9 mouse cellular contexts compared by ENCODE assay signal in the genomic region with DNA sequence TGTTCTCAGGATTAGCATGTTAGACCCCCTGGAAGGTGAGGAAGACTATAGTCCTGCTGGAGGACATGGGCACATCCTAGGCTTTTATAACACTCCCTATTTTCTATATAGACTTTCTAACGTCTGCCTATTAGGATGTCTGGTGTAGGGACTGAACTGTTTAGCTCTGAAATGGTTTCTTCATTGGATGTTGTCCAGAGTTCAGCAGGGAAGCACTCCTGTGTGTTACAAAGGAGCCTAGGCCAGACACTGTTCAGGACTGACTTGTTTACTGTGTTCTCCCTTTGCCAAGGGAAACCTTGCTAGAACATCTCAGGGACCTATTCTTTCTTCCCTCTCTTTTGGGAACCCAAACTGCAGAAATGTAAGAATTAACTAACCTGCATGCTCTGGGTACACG.
DNase-seq lines count a peak whose midpoint lies in the region; ATAC-seq and TF ChIP-seq lines count a peak whose summit lies in the region.
"Had no signal": no experiment of that assay in that cellular context is flagged by ENCODE, and none has a peak within 500 bp of the region (broad histone marks: within the 10 kb centered on the region; RNA-seq: fewer than 3 reads in every experiment).

No protein-coding gene starts in this region.

- no peak for TF ChIP-seq EP300 in heart, postnatal 0 days (IDR thresholded peaks at IDR 0.05; ENCODE audit: low read depth)

- H3K27ac ChIP-seq in heart, postnatal 0 days (ENCODE audit: low read depth) = no peak overlapping the region
- no peak overlapping the region for H3K27ac ChIP-seq in embryonic facial prominence, embryonic 12.5 days
- no peak overlapping the region for H3K27ac ChIP-seq in hindbrain, embryonic 11.5 days (ENCODE audit: low read depth, low read length)
- no peak overlapping the region for H3K27ac ChIP-seq in midbrain, embryonic 12.5 days (replicated peaks)

- no peaks in the 10 kb centered on the region for H3K27me3 ChIP-seq in heart, postnatal 0 days (ENCODE audit: control insufficient read depth, insufficient read depth, low read length)
- no peaks in the 10 kb centered on the region for H3K27me3 ChIP-seq in embryonic facial prominence, embryonic 12.5 days
- H3K27me3 ChIP-seq in hindbrain, embryonic 11.5 days (ENCODE audit: control insufficient read depth, insufficient read depth, low read length) = no peaks in the 10 kb centered on the region
- H3K27me3 ChIP-seq in midbrain, embryonic 12.5 days = peaks cover 13% of the 10 kb centered on the region

- peak overlapping the region; percentile 22; the same call in 1 of the 2 replicates for H3K9ac ChIP-seq in heart, postnatal 0 days (replicated peaks; ENCODE audit: low read depth, low read length)
- peak overlapping the region; percentile 49; the same call in 1 of the 2 replicates for H3K9ac ChIP-seq in embryonic facial prominence, embryonic 12.5 days
- H3K9ac ChIP-seq in hindbrain, embryonic 11.5 days (ENCODE audit: low read depth, low read length) = peak overlapping the region; percentile 49; the same call in 1 of the 2 replicates
- H3K9ac ChIP-seq in midbrain, embryonic 12.5 days (replicated peaks) = peak overlapping the region; percentile 61

- no peak for DNase-seq in heart, postnatal 0 days (ENCODE audit: low spot score)
- no peak for DNase-seq in heart, adult 11 months
- DNase-seq in hindbrain, embryonic 11.5 days (ENCODE audit: low spot score) = no peak
- no peak for DNase-seq in urinary bladder, postnatal 36 days (ENCODE audit: low spot score in 2 of 2)
- no peak for DNase-seq in ovary, postnatal 14 days (ENCODE audit: low spot score)
- DNase-seq in urinary bladder, postnatal 10 days (ENCODE audit: low spot score) = no peak

- H3K9me3 ChIP-seq in heart, postnatal 0 days (replicated peaks; ENCODE audit: control insufficient read depth, low read length) = no peaks in the 10 kb centered on the region
- H3K9me3 ChIP-seq in embryonic facial prominence, embryonic 12.5 days = no peaks in the 10 kb centered on the region
- H3K9me3 ChIP-seq in hindbrain, embryonic 11.5 days (ENCODE audit: control insufficient read depth, low read length) = no peaks in the 10 kb centered on the region
- no peaks in the 10 kb centered on the region for H3K9me3 ChIP-seq in midbrain, embryonic 12.5 days
- H3K9me3 ChIP-seq: G1E had no signal

- 53% methylated on average over 2 of the region's 2 CpGs for WGBS in heart, postnatal 0 days
- WGBS in embryonic facial prominence, embryonic 12.5 days = 37% methylated on average over 2 of the region's 2 CpGs
- WGBS in hindbrain, embryonic 11.5 days = 23% methylated on average over 2 of the region's 2 CpGs
- WGBS in midbrain, embryonic 12.5 days = 12% methylated on average over 2 of the region's 2 CpGs

- no peak for TF ChIP-seq CTCF in heart, postnatal 0 days (IDR thresholded peaks at IDR 0.05; ENCODE audit: low read depth)

- H3K36me3 ChIP-seq in heart, postnatal 0 days (replicated peaks; ENCODE audit: control insufficient read depth, insufficient read depth, low read length) = no peaks in the 10 kb centered on the region
- no peaks in the 10 kb centered on the region for H3K36me3 ChIP-seq in embryonic facial prominence, embryonic 12.5 days
- H3K36me3 ChIP-seq in hindbrain, embryonic 11.5 days (ENCODE audit: control insufficient read depth, insufficient read depth, low read length) = no peaks in the 10 kb centered on the region
- H3K36me3 ChIP-seq in midbrain, embryonic 12.5 days = no peaks in the 10 kb centered on the region
- H3K36me3 ChIP-seq: G1E had no signal

- ATAC-seq in heart, postnatal 0 days (ENCODE audit: insufficient read depth, low read depth) = no peak
- no peak for ATAC-seq in embryonic facial prominence, embryonic 12.5 days (ENCODE audit: insufficient number of reproducible peaks, insufficient read depth, low FRiP score, low TSS enrichment)
- ATAC-seq in hindbrain, embryonic 11.5 days (ENCODE audit: low FRiP score) = no peak
- ATAC-seq in midbrain, embryonic 12.5 days (ENCODE audit: low FRiP score, low read depth) = no peak

- H3K4me2 ChIP-seq in heart, postnatal 0 days (ENCODE audit: low read depth, low read length) = peak overlapping the region; percentile 81
- peak overlapping the region; percentile 60 for H3K4me2 ChIP-seq in embryonic facial prominence, embryonic 12.5 days (replicated peaks)
- peak overlapping the region; percentile 49 for H3K4me2 ChIP-seq in hindbrain, embryonic 11.5 days (replicated peaks; ENCODE audit: low read depth, low read length)
- peak overlapping the region; percentile 69 for H3K4me2 ChIP-seq in midbrain, embryonic 12.5 days (replicated peaks)

- peaks cover 27% of the 10 kb centered on the region for H3K4me1 ChIP-seq in heart, postnatal 0 days (ENCODE audit: control insufficient read depth, insufficient read depth)
- peaks cover 30% of the 10 kb centered on the region for H3K4me1 ChIP-seq in embryonic facial prominence, embryonic 12.5 days
- H3K4me1 ChIP-seq in hindbrain, embryonic 11.5 days (replicated peaks; ENCODE audit: control insufficient read depth, insufficient read depth, low read length) = no peaks in the 10 kb centered on the region; the same call in 1 of the 2 replicates
- H3K4me1 ChIP-seq in midbrain, embryonic 12.5 days = peaks cover 40% of the 10 kb centered on the region

- peak overlapping the region; percentile 46 for H3K4me3 ChIP-seq in heart, postnatal 0 days (ENCODE audit: low read depth, low read length)
- H3K4me3 ChIP-seq in embryonic facial prominence, embryonic 12.5 days = peak overlapping the region; percentile 47
- H3K4me3 ChIP-seq in hindbrain, embryonic 11.5 days (ENCODE audit: low read depth, low read length) = peak overlapping the region; percentile 39
- H3K4me3 ChIP-seq in midbrain, embryonic 12.5 days = peak overlapping the region; percentile 50
